10 mouse cellular contexts compared by ENCODE assay signal in genomic region chr12:76345759-76346455, GRCm38 (mm10). TPM values are rescaled to one million over a fixed set of nuclear protein-coding genes. Genes with fewer than 3 reads are reported as not detected.
A peak's percentile ranks its signal among the peaks of the same experiment; 100 is the strongest.
DNase-seq lines count a peak whose midpoint lies in the region; ATAC-seq and TF ChIP-seq lines count a peak whose summit lies in the region.
"Had no signal": no experiment of that assay in that cellular context is flagged by ENCODE, and none has a peak within 500 bp of the region (broad histone marks: within the 10 kb centered on the region; RNA-seq: fewer than 3 reads in every experiment).

No protein-coding gene starts in this region.

- H3K4me1 ChIP-seq in heart, embryonic 16.5 days (ENCODE audit: control insufficient read depth, insufficient read depth, low read length): no peaks in the 10 kb centered on the region
- no peaks in the 10 kb centered on the region for H3K4me1 ChIP-seq in heart, embryonic 11.5 days (ENCODE audit: control insufficient read depth, insufficient read depth, low read length)
- H3K4me1 ChIP-seq in embryonic fibroblast, embryonic 13.5 days (ENCODE audit: control insufficient read depth, insufficient read depth, low read length): no peaks in the 10 kb centered on the region; the same call in 1 of the 2 replicates
- H3K4me1 ChIP-seq in forebrain, embryonic 12.5 days: no peaks in the 10 kb centered on the region
- H3K4me1 ChIP-seq in hindbrain, embryonic 14.5 days (replicated peaks; ENCODE audit: control insufficient read depth, insufficient read depth, low read length): no peaks in the 10 kb centered on the region
- H3K4me1 ChIP-seq: limb, embryonic 12.5 days had no signal

- DNase-seq in B cell, adult 2 months: peak; percentile 35 to 36
- no peak for DNase-seq in neural tube, embryonic 10.5 days (ENCODE audit: extremely low spot score, low spot score)
- no peak for DNase-seq in hindbrain, embryonic 14.5 days (ENCODE audit: low spot score)
- DNase-seq: cerebellum, postnatal 14 days had no signal

- H3K27ac ChIP-seq in heart, embryonic 16.5 days (ENCODE audit: low read length): no peak overlapping the region
- H3K27ac ChIP-seq in heart, embryonic 11.5 days (ENCODE audit: low read depth, low read length): no peak overlapping the region
- H3K27ac ChIP-seq in embryonic fibroblast, embryonic 13.5 days (ENCODE audit: insufficient read depth, low read length): no peak overlapping the region
- no peak overlapping the region for H3K27ac ChIP-seq in forebrain, embryonic 12.5 days
- no peak overlapping the region for H3K27ac ChIP-seq in hindbrain, embryonic 14.5 days
- H3K27ac ChIP-seq: limb, embryonic 12.5 days had no signal

- H3K9ac ChIP-seq in heart, embryonic 16.5 days (ENCODE audit: low read length): no peak overlapping the region
- H3K9ac ChIP-seq in heart, embryonic 11.5 days (ENCODE audit: low read depth, low read length): no peak overlapping the region
- H3K9ac ChIP-seq in forebrain, embryonic 12.5 days: no peak overlapping the region
- H3K9ac ChIP-seq in hindbrain, embryonic 14.5 days: no peak overlapping the region
- H3K9ac ChIP-seq: limb, embryonic 12.5 days had no signal

- H3K27me3 ChIP-seq in heart, embryonic 16.5 days (ENCODE audit: control insufficient read depth, insufficient read depth, low read length): no peaks in the 10 kb centered on the region
- no peaks in the 10 kb centered on the region for H3K27me3 ChIP-seq in heart, embryonic 11.5 days (ENCODE audit: control insufficient read depth, insufficient read depth, low read length)
- H3K27me3 ChIP-seq in forebrain, embryonic 12.5 days: no peaks in the 10 kb centered on the region
- no peaks in the 10 kb centered on the region for H3K27me3 ChIP-seq in hindbrain, embryonic 14.5 days (ENCODE audit: control insufficient read depth, insufficient read depth, low read length)
- H3K27me3 ChIP-seq: limb, embryonic 12.5 days had no signal

- WGBS in heart, embryonic 16.5 days: 79% methylated on average over 6 of the region's 6 CpGs
- 69% methylated on average over 6 of the region's 6 CpGs for WGBS in heart, embryonic 11.5 days (ENCODE audit: insufficient replicate concordance)
- WGBS in forebrain, embryonic 12.5 days: 93% methylated on average over 5 of the region's 6 CpGs
- 76% methylated on average over 6 of the region's 6 CpGs for WGBS in hindbrain, embryonic 14.5 days

- no peak for TF ChIP-seq POLR2A in embryonic fibroblast, embryonic 13.5 days (IDR thresholded peaks at IDR 0.05; ENCODE audit: low read depth, low read length)

- H3K36me3 ChIP-seq in heart, embryonic 16.5 days (ENCODE audit: control insufficient read depth, insufficient read depth): peaks cover 8% of the 10 kb centered on the region
- peaks cover 2% of the 10 kb centered on the region; the same call in 1 of the 2 replicates for H3K36me3 ChIP-seq in heart, embryonic 11.5 days (ENCODE audit: control insufficient read depth, insufficient read depth, low read length)
- H3K36me3 ChIP-seq in forebrain, embryonic 12.5 days (replicated peaks): peaks cover 37% of the 10 kb centered on the region
- peaks cover 45% of the 10 kb centered on the region for H3K36me3 ChIP-seq in hindbrain, embryonic 14.5 days (replicated peaks; ENCODE audit: control insufficient read depth, insufficient read depth)

- ATAC-seq in heart, embryonic 16.5 days (replicated peaks; ENCODE audit: extremely low read depth, insufficient read depth, low FRiP score): 0 out of 2 replicates have a peak, but pooled peaks have one; percentile 37
- ATAC-seq in heart, embryonic 11.5 days (replicated peaks; ENCODE audit: insufficient number of reproducible peaks, low FRiP score, low TSS enrichment): no peak
- ATAC-seq in megakaryocyte progenitor cell, adult 5-6 weeks (replicated peaks; ENCODE audit: poor library complexity): peak; percentile 92
- ATAC-seq in forebrain, embryonic 12.5 days (ENCODE audit: low FRiP score): no peak
- ATAC-seq in hindbrain, embryonic 14.5 days (ENCODE audit: low FRiP score): no peak

- peak; percentile 26; the same call in 1 of the 2 replicates for TF ChIP-seq CTCF in embryonic fibroblast, embryonic 13.5 days (IDR thresholded peaks at IDR 0.05; ENCODE audit: borderline replicate concordance, insufficient read depth, low read length)

- no peak overlapping the region for H3K4me2 ChIP-seq in heart, embryonic 16.5 days (ENCODE audit: low read depth, low read length)
- no peak overlapping the region for H3K4me2 ChIP-seq in heart, embryonic 11.5 days
- no peak overlapping the region for H3K4me2 ChIP-seq in forebrain, embryonic 12.5 days
- H3K4me2 ChIP-seq in hindbrain, embryonic 14.5 days (replicated peaks): no peak overlapping the region
- H3K4me2 ChIP-seq: limb, embryonic 12.5 days had no signal

- H3K9me3 ChIP-seq in heart, embryonic 16.5 days (replicated peaks; ENCODE audit: control insufficient read depth, low read length): no peaks in the 10 kb centered on the region
- no peaks in the 10 kb centered on the region for H3K9me3 ChIP-seq in heart, embryonic 11.5 days (replicated peaks; ENCODE audit: control insufficient read depth, low read length)
- no peaks in the 10 kb centered on the region for H3K9me3 ChIP-seq in forebrain, embryonic 12.5 days
- H3K9me3 ChIP-seq in hindbrain, embryonic 14.5 days (ENCODE audit: control insufficient read depth, low read length): no peaks in the 10 kb centered on the region
- H3K9me3 ChIP-seq: limb, embryonic 12.5 days had no signal

- H3K4me3 ChIP-seq in heart, embryonic 16.5 days (ENCODE audit: low read length): no peak overlapping the region
- H3K4me3 ChIP-seq in heart, embryonic 11.5 days (ENCODE audit: low read depth, low read length): no peak overlapping the region
- H3K4me3 ChIP-seq in embryonic fibroblast, embryonic 13.5 days (ENCODE audit: insufficient read depth, low read length): no peak overlapping the region
- H3K4me3 ChIP-seq in forebrain, embryonic 12.5 days (replicated peaks): no peak overlapping the region
- no peak overlapping the region for H3K4me3 ChIP-seq in hindbrain, embryonic 14.5 days (replicated peaks; ENCODE audit: low read length)
- H3K4me3 ChIP-seq: limb, embryonic 12.5 days had no signal

RNA-seq across cellular contexts. Expression of gene Akap5, which starts 21.2 kb away (rescaled TPM):
- 2.5 and 5.2 TPM in 2 replicates for polyA plus RNA-seq in heart, embryonic 16.5 days (2015; fragmentation: Nextera tagmentation; extraction: Ambion mirVana)
- polyA plus RNA-seq in heart, embryonic 11.5 days (2014; fragmentation: Nextera tagmentation; extraction: Ambion mirVana): 8.5 and 8.8 TPM in 2 replicates
- 0.68 TPM in 2 replicates for polyA plus RNA-seq in embryonic fibroblast, embryonic 13.5 days (2011; ENCODE audit: insufficient read length, low read depth, missing spikeins)
- total RNA-seq in megakaryocyte progenitor cell, adult 5-6 weeks (2015): 0.24 and 0.35 TPM in 2 replicates
- 0.25 and 0.74 TPM in 2 replicates for total RNA-seq in megakaryocyte progenitor cell, adult 5-6 weeks (2017)
- 5.9 and 6.5 TPM in 2 replicates for polyA plus RNA-seq in forebrain, embryonic 12.5 days (2016; fragmentation: Nextera tagmentation; extraction: Ambion mirVana)
- 11.8 and 12.1 TPM in 2 replicates for polyA plus RNA-seq in hindbrain, embryonic 14.5 days (2014; fragmentation: Nextera tagmentation; extraction: Ambion mirVana)

RNA-seq across cellular contexts. Expression of gene Zbtb25, which starts 23.5 kb away (rescaled TPM):
- polyA plus RNA-seq in heart, embryonic 16.5 days (2015; fragmentation: Nextera tagmentation; extraction: Ambion mirVana): 12.3 and 13.3 TPM in 2 replicates
- 15.3 and 16.3 TPM in 2 replicates for polyA plus RNA-seq in heart, embryonic 11.5 days (2014; fragmentation: Nextera tagmentation; extraction: Ambion mirVana)
- polyA plus RNA-seq in embryonic fibroblast, embryonic 13.5 days (2011; ENCODE audit: insufficient read length, low read depth, missing spikeins): 24.0 and 29.2 TPM in 2 replicates
- 31.1 and 39.7 TPM in 2 replicates for total RNA-seq in megakaryocyte progenitor cell, adult 5-6 weeks (2015)
- total RNA-seq in megakaryocyte progenitor cell, adult 5-6 weeks (2017): 15.2 and 17.0 TPM in 2 replicates
- polyA plus RNA-seq in forebrain, embryonic 12.5 days (2016; fragmentation: Nextera tagmentation; extraction: Ambion mirVana): 20.0 and 22.5 TPM in 2 replicates
- polyA plus RNA-seq in hindbrain, embryonic 14.5 days (2014; fragmentation: Nextera tagmentation; extraction: Ambion mirVana): 16.0 and 16.5 TPM in 2 replicates

RNA-seq across cellular contexts. Expression of gene Zbtb1, which starts 24.2 kb away (rescaled TPM):
- polyA plus RNA-seq in heart, embryonic 16.5 days (2015; fragmentation: Nextera tagmentation; extraction: Ambion mirVana): 6.1 and 7.5 TPM in 2 replicates
- polyA plus RNA-seq in heart, embryonic 11.5 days (2014; fragmentation: Nextera tagmentation; extraction: Ambion mirVana): 10.2 and 10.5 TPM in 2 replicates
- 13.5 and 15.2 TPM in 2 replicates for polyA plus RNA-seq in embryonic fibroblast, embryonic 13.5 days (2011; ENCODE audit: insufficient read length, low read depth, missing spikeins)
- total RNA-seq in megakaryocyte progenitor cell, adult 5-6 weeks (2015): 14.8 and 17.7 TPM in 2 replicates
- total RNA-seq in megakaryocyte progenitor cell, adult 5-6 weeks (2017): 12.7 and 18.0 TPM in 2 replicates
- polyA plus RNA-seq in forebrain, embryonic 12.5 days (2016; fragmentation: Nextera tagmentation; extraction: Ambion mirVana): 8.2 and 8.5 TPM in 2 replicates
- 4.2 and 4.7 TPM in 2 replicates for polyA plus RNA-seq in hindbrain, embryonic 14.5 days (2014; fragmentation: Nextera tagmentation; extraction: Ambion mirVana)

RNA-seq across cellular contexts. Expression of gene Hspa2, which starts 58.1 kb away (rescaled TPM):
- polyA plus RNA-seq in heart, embryonic 16.5 days (2015; fragmentation: Nextera tagmentation; extraction: Ambion mirVana): 15.8 and 16.0 TPM in 2 replicates
- polyA plus RNA-seq in heart, embryonic 11.5 days (2014; fragmentation: Nextera tagmentation; extraction: Ambion mirVana): 19.5 and 20.6 TPM in 2 replicates
- 8.6 and 13.7 TPM in 2 replicates for polyA plus RNA-seq in embryonic fibroblast, embryonic 13.5 days (2011; ENCODE audit: insufficient read length, low read depth, missing spikeins)
- total RNA-seq in megakaryocyte progenitor cell, adult 5-6 weeks (2015): 6.9 and 8.3 TPM in 2 replicates
- 18.2 and 19.9 TPM in 2 replicates for total RNA-seq in megakaryocyte progenitor cell, adult 5-6 weeks (2017)
- 4.6 and 4.8 TPM in 2 replicates for polyA plus RNA-seq in forebrain, embryonic 12.5 days (2016; fragmentation: Nextera tagmentation; extraction: Ambion mirVana)
- 6.4 and 7.9 TPM in 2 replicates for polyA plus RNA-seq in hindbrain, embryonic 14.5 days (2014; fragmentation: Nextera tagmentation; extraction: Ambion mirVana)

Comparison
In these comparisons a context has a peak if more than half of its experiments do, and no peak if none do; other contexts are left out.
1. ATAC-seq: peak in heart, embryonic 16.5 days (single experiment) and megakaryocyte progenitor cell, adult 5-6 weeks (single experiment); none in heart, embryonic 11.5 days (single experiment), forebrain, embryonic 12.5 days (single experiment) and hindbrain, embryonic 14.5 days (single experiment).
2. DNase-seq: peak in B cell, adult 2 months (2 of 2); none in neural tube, embryonic 10.5 days (single experiment) and hindbrain, embryonic 14.5 days (single experiment).